Mouse (Mus musculus): Measurements from ENCODE around the gene Tlr12. TPM values are rescaled to one million over a fixed set of nuclear protein-coding genes. Genes with fewer than 3 reads are reported as not detected.

The Tlr12 gene
- polyA plus RNA-seq, 1 experiment, result 1.0 TPM

DNA sequence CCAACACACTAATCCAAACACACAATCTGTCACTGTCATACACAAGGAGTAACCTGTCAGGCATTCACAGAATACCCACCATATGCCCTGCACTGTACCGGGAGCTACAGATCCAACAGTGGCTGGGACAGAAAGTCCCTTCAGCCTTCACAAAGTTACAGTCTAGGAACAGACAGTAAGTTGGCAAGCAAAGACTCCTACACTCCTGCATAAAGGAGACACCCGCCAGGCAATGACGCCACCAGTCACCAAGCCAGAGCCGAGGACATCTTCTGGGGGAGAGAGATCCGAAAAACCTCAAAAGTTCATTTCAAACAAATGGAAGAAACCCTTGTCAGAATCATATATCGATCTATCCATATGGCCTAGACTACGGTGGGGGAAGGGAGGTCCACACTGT is 11.8 kb downstream of the Tlr12 start:
- no peak overlapping the region for H3K27ac ChIP-seq (ENCODE audit: insufficient read depth, low read length)
- peaks cover 4% of the 10 kb centered on the region for H3K4me1 ChIP-seq (ENCODE audit: control insufficient read depth, insufficient read depth, low read length)
- H3K4me3 ChIP-seq (ENCODE audit: insufficient read depth, low read length), result no peak overlapping the region
- TF ChIP-seq POLR2A (IDR thresholded peaks at IDR 0.05; ENCODE audit: extremely low read depth, insufficient read depth, low read length), result no peak
- no peak for TF ChIP-seq CTCF (IDR thresholded peaks at IDR 0.05; ENCODE audit: extremely low read depth, insufficient read depth, low read length)

DNA sequence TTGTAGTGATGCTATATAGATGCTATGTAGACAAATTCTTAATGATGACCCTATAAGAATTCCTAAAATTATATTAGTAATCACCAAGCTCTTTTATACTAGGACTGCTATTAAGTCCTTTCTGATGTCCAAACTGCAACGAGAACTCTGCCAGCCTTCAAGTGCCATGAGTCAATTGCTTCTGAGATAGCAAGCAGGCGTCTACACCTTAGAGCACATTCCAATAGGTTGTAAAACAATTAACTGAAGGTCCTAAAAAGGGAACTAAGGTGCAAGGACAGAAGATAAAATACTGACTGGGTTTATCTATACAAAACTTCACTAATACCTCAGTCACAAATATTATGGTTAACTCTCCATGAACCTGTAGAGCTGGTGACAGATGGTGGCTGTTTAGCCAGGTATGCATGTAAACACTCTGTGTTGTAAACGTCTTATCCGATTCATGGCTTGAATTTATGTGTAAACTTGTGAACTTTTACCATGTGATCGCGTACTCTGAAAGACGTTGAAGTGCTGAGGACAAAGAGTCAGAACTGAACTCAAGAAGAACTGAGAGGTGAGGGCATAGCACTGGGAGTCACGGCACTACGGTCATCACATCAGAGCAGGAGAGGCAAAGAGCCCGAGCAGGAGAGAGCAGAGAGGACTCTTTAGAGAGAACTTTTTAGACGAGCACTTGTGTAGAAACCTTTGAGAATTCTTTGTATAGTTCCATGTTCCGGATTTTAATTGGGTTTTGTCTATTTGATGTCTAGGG is 20.4 kb downstream of the Tlr12 start:
- TF ChIP-seq CTCF (IDR thresholded peaks at IDR 0.05; ENCODE audit: extremely low read depth, insufficient read depth, low read length) (no peak), POLR2A (IDR thresholded peaks at IDR 0.05; ENCODE audit: extremely low read depth, insufficient read depth, low read length) (no peak)
- H3K4me3 ChIP-seq (ENCODE audit: insufficient read depth, low read length), result no peak overlapping the region
- H3K27ac ChIP-seq (ENCODE audit: insufficient read depth, low read length), result no peak overlapping the region
- H3K4me1 ChIP-seq (ENCODE audit: control insufficient read depth, insufficient read depth, low read length), result no peaks in the 10 kb centered on the region

DNA sequence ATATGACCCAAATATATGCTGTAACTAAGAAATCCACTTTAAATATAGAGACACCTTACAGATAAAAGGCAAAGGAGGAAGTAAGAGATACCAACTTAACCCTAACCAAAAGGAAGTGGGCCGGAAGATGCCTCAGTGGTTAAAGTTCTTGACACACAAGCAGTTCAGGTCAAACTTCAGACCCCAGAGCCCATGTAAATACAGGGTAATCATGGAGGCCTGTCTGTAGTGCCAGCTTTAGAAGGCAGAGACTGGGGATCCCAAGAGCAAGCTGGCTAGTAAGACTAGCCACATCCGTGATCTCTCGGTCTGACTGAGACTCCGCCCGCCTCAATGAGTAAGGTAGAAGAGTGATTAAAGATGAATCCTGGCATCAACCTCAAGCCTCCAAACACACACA is 24.4 kb downstream of the Tlr12 start:
- Histone ChIP-seq H3K4me3 (ENCODE audit: insufficient read depth, low read length) (no peak overlapping the region), H3K27ac (ENCODE audit: insufficient read depth, low read length) (no peak overlapping the region), H3K4me1 (ENCODE audit: control insufficient read depth, insufficient read depth, low read length) (no peaks in the 10 kb centered on the region)
- TF ChIP-seq POLR2A (IDR thresholded peaks at IDR 0.05; ENCODE audit: extremely low read depth, insufficient read depth, low read length) (no peak), CTCF (IDR thresholded peaks at IDR 0.05; ENCODE audit: extremely low read depth, insufficient read depth, low read length) (no peak)

DNA sequence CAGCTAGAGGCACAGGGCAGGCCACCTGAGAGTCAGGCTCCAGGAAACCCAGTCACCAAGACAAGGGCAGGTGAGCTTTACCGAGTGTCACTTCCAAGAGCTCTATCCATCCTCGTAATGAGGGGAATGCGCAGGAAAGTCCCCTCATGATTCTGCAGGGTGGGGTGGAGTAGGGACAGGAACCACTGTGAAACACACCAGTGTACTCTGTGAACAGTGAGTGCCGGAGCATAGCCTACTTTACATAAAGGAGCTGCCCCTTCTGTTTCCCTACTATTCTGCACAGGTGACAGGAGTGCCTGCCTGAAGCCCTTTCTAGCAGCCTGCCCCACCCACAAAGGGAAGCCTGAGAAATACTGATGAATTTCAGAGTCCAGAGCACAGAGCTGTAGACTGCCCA is 25.1 kb downstream of the Tlr12 start:
- H3K4me1 ChIP-seq (ENCODE audit: control insufficient read depth, insufficient read depth, low read length), result no peaks in the 10 kb centered on the region

DNA sequence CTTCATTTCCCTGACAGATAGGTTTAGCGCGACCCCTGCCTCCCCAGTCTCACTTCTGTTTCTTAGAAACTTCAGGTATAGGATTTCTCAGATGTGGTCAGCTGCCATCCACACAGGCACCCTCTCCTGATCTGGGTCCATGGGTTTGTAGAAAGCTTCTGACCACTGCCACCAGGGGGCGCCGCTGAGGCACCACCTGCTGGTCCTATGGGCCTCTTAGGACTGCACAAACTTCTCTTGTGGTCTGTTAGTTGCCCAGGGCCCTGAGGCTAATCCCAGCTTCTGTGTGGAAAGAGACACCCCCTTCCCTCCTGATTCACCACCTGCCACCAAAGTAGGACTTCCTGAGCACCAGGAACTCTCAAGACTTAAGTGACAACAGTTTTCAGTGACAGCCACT is 39.2 kb downstream of the Tlr12 start:
- Histone ChIP-seq H3K27ac (ENCODE audit: insufficient read depth, low read length) (no peak overlapping the region), H3K4me3 (ENCODE audit: insufficient read depth, low read length) (no peak overlapping the region), H3K4me1 (ENCODE audit: control insufficient read depth, insufficient read depth, low read length) (no peaks in the 10 kb centered on the region)
- TF ChIP-seq CTCF (IDR thresholded peaks at IDR 0.05; ENCODE audit: extremely low read depth, insufficient read depth, low read length), result no peak; the same call in 1 of the 2 replicates
- TF ChIP-seq POLR2A (IDR thresholded peaks at IDR 0.05; ENCODE audit: extremely low read depth, insufficient read depth, low read length), result no peak

More for the DNA sequence above, 25.1 kb downstream of the Tlr12 start:
- no peak for TF ChIP-seq CTCF (IDR thresholded peaks at IDR 0.05; ENCODE audit: extremely low read depth, insufficient read depth, low read length)
- no peak for TF ChIP-seq POLR2A (IDR thresholded peaks at IDR 0.05; ENCODE audit: extremely low read depth, insufficient read depth, low read length)
- Histone ChIP-seq H3K4me3 (ENCODE audit: insufficient read depth, low read length) (no peak overlapping the region), H3K27ac (ENCODE audit: insufficient read depth, low read length) (no peak overlapping the region)

DNA sequence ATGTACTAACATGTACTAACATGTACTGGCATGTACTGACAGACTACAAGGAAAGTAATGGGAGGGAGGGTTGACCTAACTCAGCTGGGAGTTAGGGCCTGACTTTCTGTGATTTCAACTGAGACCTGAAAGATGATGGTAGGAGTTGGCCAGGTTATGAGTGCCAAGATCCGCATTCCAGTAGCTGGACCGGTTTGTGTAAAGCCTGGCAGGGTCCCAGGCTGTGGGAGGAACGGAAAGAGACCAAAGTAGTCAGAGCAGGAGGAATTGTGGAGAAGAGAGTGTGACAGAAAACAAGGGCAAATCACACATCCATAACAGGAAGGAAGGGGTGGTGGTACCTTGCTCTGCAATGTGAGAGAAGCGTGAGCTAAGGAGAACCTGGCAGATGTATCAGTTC is 42.6 kb downstream of the Tlr12 start:
- no peak for TF ChIP-seq CTCF (IDR thresholded peaks at IDR 0.05; ENCODE audit: extremely low read depth, insufficient read depth, low read length)
- TF ChIP-seq POLR2A (IDR thresholded peaks at IDR 0.05; ENCODE audit: extremely low read depth, insufficient read depth, low read length), result no peak
- H3K4me1 ChIP-seq (ENCODE audit: control insufficient read depth, insufficient read depth, low read length), result no peaks in the 10 kb centered on the region

More for the DNA sequence above, 42.6 kb downstream of the Tlr12 start:
- Histone ChIP-seq H3K4me3 (ENCODE audit: insufficient read depth, low read length) (no peak overlapping the region), H3K27ac (ENCODE audit: insufficient read depth, low read length) (no peak overlapping the region)

Other genes starting within 250 kb of the Tlr12 start
- gene Zscan20, start 8.5 kb downstream of the Tlr12 start, polyA plus RNA-seq (2012; rRNA removed), result 4.2 and 4.5 TPM in 2 replicates
- 88.5 and 92.4 TPM in 2 replicates for gene Phc2, start 36.1 kb upstream of the Tlr12 start, polyA plus RNA-seq (2012; rRNA removed)
- gene A3galt2, start 136.7 kb upstream of the Tlr12 start, polyA plus RNA-seq (2012; rRNA removed), result 0.21 and 0.35 TPM in 2 replicates
- gene Zfp362, start 187.4 kb upstream of the Tlr12 start, polyA plus RNA-seq (2012; rRNA removed), result 23.8 and 24.1 TPM in 2 replicates